Mouse (Mus musculus) A20 (cell line): ENCODE data around the gene Slc22a23.

Experiments
- DNase-seq: peaks from one replicate; pipeline ENCODE4 v3.0.0-alpha.2; 2011; ENCODE audit warnings: low read depth, low spot score

Slc22a23 gene

DNA sequence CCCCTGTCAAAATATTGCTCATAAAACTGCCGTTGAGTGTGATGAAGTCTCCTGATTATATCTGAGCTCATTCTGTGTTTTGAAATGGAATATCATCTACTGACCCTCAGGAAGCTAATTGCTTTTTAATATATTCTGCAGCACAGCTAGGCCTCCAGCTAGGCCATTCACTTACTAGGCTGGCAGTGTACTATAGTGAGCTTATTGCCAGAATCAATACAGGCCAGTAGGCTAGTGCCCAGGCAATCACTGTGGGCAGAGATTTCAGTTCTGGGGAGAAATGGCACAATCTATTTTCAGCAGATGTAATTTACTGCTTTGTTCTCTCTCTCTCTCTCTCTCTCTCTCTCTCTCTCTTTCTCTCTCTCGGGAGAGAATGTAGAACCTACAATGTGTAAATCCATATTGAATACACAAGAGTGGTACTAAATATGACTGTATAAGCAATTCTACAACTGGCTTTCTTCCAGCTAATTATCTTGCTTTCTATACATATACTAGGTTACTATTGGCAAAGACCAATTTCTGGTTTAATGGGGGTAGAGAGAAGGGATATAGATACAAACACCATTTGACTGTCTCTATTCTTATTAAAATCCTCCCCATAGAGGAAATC, 75.5 kb downstream of the Slc22a23 start:
- DNase-seq = no peak

DNA sequence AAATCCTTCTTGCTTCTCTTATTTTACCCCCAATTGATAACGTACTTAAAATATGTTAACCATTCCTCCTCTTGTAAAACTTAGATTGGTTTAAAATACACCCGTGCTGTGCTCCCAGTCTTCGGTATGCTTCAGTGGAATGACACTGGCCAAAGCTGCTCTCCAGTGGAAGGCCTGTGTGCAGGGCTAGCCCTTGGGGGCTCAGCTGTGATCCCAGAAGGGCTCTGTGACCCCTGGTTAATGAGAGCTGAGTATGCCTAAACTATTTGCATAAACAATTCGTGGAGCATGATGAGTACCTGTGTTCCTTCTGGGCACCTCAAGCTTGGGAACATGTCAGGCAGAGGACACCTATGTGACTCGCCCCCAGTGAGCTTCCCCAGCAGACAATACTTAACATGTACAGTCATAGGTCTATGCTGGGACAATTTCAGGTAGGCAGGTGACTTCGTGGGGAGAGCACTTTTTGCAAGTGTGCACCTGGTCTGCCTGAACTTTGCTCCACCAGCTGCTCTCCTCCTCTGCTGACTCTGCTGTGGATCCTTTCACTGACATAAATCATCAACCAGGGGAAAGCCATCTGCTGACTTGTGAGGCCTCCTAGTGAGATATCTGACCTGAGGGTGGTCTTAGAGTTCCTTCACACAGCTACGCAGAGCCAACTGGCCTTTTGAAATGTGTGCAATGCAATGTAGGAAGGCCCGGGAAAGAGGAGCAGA, 77.9 kb downstream of the Slc22a23 start:
- no peak for DNase-seq

DNA sequence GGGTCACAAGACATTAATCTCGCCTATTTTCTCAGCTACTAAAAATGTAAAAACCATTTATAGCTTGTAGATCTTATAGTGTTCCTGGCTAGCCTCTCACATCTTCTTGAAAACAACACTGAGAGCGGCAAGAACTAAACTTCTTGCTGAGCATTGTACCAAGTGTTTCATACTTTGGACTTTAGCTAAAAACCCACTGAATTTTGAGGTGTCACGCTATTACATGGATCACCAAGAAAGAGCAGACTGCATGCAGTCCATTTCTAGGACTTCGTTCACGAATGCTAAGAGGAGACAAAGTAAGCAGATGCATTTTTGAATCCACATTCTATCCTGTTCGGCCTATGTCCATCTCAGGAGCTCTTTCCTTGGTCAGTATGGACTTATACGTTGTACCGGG, 78.9 kb downstream of the Slc22a23 start:
- DNase-seq = no peak

DNA sequence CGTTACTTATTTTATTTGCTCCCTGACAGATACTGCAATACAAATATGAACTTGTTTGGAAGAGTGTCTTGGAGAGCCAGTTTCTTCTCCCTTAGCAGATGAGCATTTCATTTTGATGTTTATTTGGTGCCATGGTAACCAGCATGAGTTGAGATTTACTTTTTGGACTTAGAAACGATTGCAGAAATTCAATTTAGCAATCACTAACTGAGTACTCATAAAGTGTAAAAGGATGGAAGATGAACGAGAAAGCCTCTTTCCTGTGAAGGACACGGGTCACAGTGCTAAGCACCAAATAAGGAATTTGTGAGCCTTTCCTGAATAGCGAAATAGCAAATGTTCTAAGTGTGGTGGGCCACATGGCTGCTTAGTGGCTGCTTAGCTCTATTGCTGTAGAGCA, 79.4 kb downstream of the Slc22a23 start:
- no peak for DNase-seq

DNA sequence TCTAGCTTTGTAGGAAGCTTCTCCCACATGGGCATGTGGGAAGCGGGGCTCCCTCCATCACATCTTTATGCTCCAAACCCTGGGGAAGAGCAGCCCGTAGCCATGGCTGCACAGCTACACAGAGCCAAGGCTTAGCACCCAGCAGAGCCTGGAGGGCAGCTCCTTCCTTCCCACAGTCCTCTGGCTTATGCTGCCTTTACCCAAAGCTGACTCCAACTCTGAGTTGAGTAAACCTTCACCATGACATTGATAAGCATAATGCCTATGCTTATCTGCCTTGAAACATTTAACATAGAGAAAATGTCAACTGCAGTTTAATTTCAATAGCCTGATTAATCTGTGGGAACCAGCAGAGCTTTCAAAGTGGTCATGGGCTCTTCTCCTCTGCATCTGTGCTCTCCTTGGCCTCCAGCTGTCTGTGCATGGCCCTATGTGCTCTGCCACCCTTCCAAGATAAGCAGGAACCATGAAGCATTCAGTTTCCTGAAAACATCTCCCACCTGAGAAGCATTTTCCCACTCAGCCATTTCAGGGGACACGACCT, 79.9 kb downstream of the Slc22a23 start:
- DNase-seq = no peak

DNA sequence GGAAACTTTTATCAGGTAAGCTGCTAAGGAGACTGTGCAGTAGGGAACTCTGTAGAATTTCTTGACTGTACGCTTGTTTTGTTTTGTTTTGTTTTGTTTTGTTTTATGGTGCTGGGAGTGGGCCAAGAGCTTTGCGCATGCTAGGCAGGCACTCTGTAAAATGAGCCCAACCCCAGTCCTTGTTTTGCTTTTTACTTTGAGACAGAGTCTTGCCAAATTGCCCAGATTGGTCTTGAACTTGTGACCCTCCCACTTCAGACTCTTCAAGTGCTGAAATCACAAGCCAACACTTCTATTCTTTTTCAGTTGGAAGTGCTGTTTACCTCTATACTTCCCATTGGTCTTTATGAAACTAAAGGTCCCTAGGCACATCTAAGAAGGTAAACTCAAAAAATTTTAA, 80.5 kb downstream of the Slc22a23 start:
- DNase-seq = no peak

DNA sequence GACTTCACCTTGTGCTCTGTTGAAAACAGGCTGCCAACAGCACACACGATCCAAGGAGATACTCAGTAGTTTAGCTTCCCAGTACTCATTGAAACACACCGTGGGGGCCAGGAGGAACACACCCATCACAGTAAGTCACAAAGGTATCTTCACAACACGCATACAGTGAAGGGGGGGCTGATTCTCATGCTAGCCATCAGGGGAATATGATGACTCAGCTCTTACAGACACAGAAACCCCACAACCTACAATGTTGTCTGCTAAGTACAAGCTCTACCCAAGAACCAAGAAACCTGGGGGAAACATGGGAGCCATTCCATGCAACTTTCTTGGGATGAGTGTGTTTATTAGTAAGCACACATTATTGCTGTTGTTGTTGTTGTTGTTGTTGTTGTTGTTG, 86.2 kb downstream of the Slc22a23 start:
- no peak for DNase-seq

DNA sequence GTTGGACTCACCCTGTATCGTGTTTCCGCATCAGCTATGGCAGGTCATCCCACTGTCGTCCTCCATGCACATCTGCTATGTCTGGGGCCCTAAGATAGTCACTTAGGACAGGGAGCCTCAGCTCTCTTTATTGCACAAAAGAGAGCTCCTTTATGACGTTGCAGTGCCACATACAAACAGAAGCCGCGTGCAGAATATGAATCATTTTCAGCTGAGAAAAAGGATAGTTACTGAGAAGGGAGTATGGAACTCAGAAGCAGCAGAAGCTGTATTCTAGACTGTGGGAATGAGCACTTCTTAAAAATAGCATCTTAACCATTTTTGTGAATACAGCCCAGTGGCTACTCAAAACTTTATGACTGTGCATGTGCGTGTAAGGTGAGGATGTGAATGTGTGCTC, 87.8 kb downstream of the Slc22a23 start:
- no peak for DNase-seq

DNA sequence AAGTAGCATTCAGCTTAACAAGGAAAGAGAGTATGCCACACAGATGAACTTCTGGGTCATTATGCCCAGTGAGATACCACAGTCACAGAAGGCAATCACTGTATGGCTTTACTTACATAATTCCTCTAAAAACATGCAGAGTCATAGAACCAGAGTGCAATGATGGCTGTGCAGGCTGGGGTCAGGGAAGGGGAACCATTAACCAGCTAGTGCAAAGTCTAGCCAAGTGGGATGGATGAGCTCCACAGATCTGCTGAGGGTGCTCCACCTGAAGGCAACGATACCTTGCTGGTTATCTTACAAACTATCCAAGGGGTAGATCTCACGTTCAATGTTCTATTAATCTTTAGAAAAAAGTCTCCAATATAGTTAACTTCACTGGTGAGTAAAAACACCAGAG, 88.3 kb downstream of the Slc22a23 start:
- no peak for DNase-seq

DNA sequence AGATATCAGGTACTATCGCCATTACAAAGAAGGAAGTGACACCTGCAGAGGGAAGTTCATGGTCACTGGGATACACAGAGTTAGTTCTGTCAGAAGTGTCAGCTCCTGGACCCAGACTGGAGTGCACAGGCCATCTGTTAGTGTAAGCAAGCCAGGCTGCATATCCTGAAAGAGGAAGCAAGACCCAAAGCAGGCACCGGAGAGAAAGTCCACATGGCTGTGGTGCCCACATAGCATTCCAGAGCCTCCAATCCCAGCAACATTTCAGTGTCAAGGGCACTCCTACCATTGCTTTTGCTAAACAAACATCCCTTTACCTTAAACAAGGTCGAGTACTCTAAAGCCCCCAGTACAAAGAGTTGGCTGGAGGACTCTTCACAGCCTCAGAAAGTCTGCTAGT, 89.7 kb downstream of the Slc22a23 start:
- DNase-seq = no peak

DNA sequence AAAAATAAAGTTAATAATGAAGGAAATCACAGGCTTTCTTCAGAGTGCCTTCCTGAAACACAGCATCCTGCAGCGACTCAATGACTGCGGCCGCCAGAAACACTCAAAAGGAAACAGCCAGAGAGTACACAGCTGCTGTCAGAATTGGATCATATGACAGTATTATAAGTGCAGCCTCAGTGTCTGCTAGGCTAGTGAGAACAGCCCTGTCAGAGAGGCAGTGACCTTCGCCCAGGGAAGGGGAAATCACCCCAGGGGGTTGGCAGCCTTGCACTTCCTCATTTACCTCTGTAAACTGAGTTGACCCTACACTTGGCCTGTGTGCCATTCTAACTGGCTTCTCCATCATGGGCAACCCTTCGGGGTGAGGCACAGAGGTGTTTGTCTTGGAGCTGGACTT, 90.3 kb downstream of the Slc22a23 start:
- peak; percentile 92 for DNase-seq

DNA sequence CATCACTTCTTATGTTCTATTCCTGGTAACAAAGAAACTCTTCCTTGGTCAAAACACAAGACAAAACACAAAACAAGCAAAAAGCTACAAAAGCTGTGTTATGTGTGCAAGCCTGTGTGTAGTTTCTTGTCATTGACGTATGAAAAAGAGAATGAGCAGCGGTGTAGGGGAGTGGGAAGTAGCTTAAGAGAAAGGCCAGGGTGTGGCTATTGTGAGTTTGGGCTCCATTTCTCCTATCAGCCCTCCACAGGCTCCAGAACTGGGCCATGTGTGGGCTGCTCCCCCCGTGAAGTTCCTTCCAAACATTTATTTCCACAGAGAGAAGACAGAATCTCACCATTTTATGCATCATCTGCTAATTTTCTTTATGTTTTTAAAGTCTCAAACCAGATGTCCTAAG, 91.2 kb downstream of the Slc22a23 start:
- no peak for DNase-seq

DNA sequence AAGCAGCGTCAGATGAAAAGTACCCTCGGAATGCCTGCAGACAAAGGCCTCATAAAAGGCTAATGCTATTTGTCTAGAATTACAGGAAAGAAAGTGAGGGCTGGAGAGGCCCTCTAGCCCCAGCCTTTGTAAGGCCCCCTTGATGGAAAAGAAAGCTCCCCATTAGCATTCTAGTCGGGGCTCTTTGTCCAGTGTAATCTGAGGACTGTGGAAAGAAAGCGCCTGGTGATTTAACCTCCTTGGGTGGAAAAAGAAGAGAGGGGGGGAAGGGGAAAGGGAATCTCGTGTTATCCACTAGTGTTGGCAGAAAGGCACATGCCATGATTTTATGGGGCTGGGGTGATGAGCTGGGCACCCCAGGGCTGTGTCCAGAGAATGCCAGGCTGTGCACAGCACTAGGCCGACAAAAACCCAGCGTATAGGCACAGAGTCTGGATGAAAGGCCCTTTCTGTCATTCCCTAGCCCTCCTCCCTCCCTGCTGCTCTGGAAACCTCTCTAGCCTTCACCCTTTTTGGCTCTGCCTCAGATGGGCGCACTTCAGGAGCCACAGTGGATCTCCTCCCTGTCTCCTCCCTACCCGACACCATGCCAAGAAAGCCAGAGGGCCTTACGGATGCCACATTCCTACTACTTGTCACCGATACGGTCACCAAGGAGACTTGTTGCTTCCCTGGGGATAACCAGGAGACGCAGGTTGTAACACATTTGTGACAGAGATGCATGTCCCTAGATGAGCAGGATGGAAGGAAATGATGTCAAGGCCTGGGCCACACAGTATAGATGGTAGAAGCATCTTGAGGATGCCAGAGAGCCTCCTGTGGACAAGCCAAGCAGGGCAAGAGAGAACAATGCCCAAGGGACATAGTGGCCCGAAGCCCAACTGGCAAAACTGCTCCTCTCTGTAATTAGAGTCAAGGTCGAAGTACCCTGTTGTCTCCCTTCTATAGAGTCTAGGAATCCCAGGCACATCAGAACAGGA, 95.8 kb downstream of the Slc22a23 start:
- no peak for DNase-seq

DNA sequence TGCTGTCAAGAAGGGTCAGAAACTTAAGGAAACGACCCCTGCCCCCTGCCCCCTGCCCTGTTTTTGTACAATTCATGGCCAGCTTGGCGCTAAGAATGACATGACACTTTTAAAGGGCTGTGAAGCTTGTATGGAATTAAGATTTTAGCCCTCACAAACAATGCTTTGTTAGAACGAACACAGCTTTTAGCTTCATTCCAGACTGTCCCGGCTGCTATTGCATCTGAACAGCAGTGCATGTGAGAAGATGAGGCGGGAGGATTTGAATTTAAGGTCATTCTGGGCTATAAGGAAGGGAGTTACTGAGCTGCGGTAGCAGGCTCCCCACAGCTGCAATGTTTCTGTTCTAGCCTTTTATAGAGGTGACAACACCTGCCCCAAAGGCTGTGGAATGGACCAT, 96.9 kb downstream of the Slc22a23 start:
- no peak for DNase-seq

DNA sequence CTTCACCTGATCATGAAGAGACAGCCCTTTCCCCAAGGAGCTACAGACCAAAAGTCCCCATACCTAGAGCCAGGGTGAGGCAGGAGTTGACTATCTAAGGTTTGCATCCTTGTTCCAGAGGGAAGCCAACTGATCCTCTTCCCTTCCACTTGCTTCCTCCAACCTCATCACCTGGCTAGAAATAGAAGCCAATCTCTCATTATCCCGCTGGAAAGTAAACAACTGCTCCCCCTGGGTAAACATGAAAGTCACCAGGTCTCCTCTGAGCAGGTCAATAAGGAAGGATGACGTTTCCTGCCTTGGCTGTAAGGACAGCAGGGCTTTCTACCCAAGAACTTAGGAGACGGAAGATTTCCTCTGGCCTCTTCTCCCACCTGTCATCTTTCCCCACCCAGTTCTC, 98.2 kb downstream of the Slc22a23 start:
- DNase-seq = no peak

DNA sequence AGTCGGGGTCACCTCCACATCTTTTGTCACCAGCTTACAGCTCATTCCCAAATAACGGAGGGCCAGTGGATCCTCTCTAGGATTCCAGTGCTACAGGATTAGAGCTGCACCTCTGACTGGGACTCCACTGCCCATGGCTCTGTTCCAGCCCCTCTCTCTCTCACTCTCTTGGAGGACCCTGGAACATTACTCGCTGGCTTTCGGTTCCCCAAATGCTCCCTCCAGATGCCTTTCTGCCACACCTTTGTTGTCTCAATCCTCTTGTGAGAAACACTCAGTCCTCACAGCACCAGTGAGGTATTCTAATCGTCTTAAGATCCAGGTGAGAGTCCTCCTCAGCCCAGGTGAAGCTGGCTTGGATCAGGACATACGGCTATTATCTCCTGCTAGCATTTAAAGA, 99.8 kb downstream of the Slc22a23 start:
- DNase-seq = peak; percentile 31

DNA sequence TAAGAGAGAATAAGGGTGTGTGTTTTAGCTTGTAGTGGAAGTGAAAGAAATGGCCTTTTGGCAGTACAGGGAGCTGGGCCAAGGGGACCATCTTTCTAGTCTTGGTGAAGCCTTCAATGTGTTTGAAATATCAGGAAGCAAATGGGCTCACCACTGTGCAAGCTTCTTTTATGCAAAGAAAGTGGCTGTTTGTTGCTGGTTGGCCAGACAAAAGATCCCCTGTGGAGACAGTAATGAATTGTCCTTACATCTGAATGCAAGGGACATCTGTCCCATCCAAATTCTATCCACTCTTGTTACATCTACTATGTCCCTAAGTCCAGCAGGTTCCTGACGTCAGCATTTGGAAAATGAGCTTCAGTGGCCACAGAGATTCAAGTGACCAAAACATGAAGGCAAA, 100.8 kb downstream of the Slc22a23 start:
- no peak for DNase-seq

DNA sequence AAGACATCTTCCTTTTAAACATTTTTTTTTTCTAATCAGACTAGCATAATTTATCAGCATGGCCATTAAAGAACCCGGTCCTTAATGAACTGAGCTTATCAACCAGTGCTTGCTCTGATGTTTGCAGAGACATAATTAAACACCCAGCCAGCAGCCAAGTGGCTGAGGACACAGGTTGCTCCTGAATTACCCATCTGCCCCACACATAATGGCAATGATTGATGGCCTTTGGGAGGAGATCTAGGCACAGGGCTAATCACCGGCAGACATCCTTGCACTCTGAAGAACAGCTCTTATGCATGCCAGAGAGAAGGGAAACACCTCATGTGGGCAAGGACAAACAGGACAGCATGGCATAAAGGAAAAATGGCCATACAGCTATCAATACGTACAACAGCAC, 102.8 kb downstream of the Slc22a23 start:
- DNase-seq = no peak

DNA sequence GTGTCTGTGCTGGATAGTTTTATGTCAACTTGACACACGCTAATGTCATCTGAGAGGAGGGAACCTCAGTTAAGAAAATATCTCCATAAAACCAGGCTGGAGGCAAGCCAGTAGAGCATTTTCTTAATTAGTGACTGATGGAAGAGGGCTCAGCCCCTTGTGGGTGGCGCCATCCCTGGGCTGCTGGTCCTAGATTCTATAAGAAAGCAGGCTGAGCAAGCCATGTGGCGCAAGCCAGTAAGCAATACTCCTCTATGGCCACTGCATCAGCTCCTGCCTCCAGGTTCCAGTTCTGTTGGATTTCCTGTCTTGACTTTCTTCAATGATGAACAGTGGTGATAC, 104.9 kb downstream of the Slc22a23 start:
- no peak for DNase-seq

DNA sequence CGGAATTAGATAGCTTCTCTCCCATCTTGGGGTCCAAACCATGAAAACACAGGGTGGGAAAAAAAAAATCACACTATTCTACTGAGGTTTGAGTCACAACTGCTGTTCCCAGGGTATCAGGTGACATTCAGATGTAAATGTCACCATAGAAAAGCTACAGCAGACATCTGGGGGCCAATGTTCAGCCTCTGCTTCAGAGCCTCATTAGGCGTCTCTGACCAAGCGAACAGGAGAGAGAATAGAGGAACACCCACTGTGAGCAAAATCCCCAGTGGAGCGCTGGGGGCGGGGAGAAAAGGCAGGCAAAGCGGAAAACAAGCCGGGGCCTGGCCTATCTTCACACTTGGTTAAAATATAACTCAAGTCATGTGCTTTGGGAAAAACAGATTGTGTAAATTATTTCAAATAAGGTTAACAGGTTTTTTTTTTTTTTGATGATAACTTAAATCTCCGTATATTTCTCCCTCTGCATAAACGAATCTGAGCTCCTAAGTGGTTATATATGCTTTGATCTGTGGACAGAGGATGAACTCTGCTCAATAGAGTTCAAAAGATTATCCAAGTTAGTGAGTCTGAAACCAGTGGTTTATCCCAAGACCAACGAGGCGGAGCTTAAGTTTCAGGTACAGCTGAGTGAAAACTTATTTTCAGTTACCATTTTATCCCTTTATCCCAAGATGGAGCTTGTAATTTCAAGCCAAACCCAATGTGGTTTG, 105.5 kb downstream of the Slc22a23 start:
- DNase-seq = no peak

DNA sequence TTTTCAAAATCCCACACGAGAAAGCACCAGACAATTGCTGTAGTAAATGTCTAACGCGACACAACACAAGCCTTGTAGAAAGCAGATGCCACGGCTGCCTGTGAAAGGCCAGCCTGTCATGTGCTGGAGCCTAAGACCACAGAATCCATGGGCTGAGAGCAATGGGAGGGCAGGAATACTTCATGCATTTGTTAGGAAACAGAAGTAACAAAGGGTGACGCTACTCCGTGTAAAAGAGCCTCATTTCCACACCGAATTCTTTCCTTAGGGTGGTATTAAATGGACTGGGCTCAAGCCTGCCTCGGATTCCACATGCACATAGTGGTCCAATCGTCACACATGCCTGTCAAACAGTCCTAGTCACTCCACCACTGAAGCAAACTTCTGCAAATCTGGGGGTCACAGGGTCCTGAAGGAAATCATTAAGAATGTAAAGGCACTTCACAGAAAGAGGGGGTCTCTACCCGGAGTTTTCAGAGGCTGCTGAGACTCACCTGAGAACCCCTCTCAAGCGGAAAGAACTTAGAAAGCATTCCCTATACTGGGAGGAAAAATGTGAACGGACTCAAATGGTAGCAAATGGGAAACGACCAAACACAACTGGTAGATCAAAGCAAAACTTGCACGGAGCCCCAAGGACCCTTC, 106.2 kb downstream of the Slc22a23 start:
- DNase-seq = no peak
